Mouse (Mus musculus): ENCODE results near the gene Tacc2.

Gene Tacc2

GRCm38 (mm10) chr7:130773171-130773830, 196.1 kb downstream of the Tacc2 start:
- DNase-seq (ENCODE audit: low spot score in 2 of 2), result no peak

GRCm38 (mm10) chr7:130773914-130774630, 196.8 kb downstream of the Tacc2 start, which contains the start of gene Btbd16:
TSS of gene Btbd16 (plus strand) at chr7:130774069.
- DNase-seq (ENCODE audit: low spot score in 2 of 2), result no peak

- no peak for DNase-seq (ENCODE audit: low spot score in 2 of 2)
These were observed 203.7 kb downstream of the Tacc2 start for GRCm38 (mm10) chr7:130780866-130781419.

- DNase-seq (ENCODE audit: low spot score in 2 of 2), result no peak
These were observed 205.3 kb downstream of the Tacc2 start for GRCm38 (mm10) chr7:130782501-130783050.

GRCm38 (mm10) chr7:130785923-130786575, 208.8 kb downstream of the Tacc2 start:
- no peak for DNase-seq (ENCODE audit: low spot score in 2 of 2)

- no peak for DNase-seq (ENCODE audit: low spot score in 2 of 2)
These were observed 209.5 kb downstream of the Tacc2 start for GRCm38 (mm10) chr7:130786708-130787107.

GRCm38 (mm10) chr7:130787537-130787936, 210.3 kb downstream of the Tacc2 start:
- DNase-seq (ENCODE audit: low spot score in 2 of 2), result no peak

GRCm38 (mm10) chr7:130788950-130789349, 211.7 kb downstream of the Tacc2 start:
- no peak for DNase-seq (ENCODE audit: low spot score in 2 of 2)

GRCm38 (mm10) chr7:130789456-130789855, 212.2 kb downstream of the Tacc2 start:
- no peak for DNase-seq (ENCODE audit: low spot score in 2 of 2)

GRCm38 (mm10) chr7:130793671-130794070, 216.4 kb downstream of the Tacc2 start:
- DNase-seq (ENCODE audit: low spot score in 2 of 2), result no peak

- no peak for DNase-seq (ENCODE audit: low spot score in 2 of 2)
These were observed 219.5 kb downstream of the Tacc2 start for GRCm38 (mm10) chr7:130796786-130797185.

GRCm38 (mm10) chr7:130797524-130797923, 220.3 kb downstream of the Tacc2 start:
- no peak for DNase-seq (ENCODE audit: low spot score in 2 of 2)

- DNase-seq (ENCODE audit: low spot score in 2 of 2), result no peak
These were observed 222.2 kb downstream of the Tacc2 start for GRCm38 (mm10) chr7:130799418-130799817.

- DNase-seq (ENCODE audit: low spot score in 2 of 2), result no peak
These were observed 223.4 kb downstream of the Tacc2 start for GRCm38 (mm10) chr7:130800681-130801080.

GRCm38 (mm10) chr7:130801811-130802210, 224.6 kb downstream of the Tacc2 start:
- no peak for DNase-seq (ENCODE audit: low spot score in 2 of 2)

GRCm38 (mm10) chr7:130803251-130803825, 226.1 kb downstream of the Tacc2 start:
- no peak for DNase-seq (ENCODE audit: low spot score in 2 of 2)

GRCm38 (mm10) chr7:130804991-130805390, 227.8 kb downstream of the Tacc2 start:
- no peak for DNase-seq (ENCODE audit: low spot score in 2 of 2)

GRCm38 (mm10) chr7:130807749-130808148, 230.5 kb downstream of the Tacc2 start:
- peak; percentile 72 to 73 for DNase-seq (ENCODE audit: low spot score in 2 of 2)

- DNase-seq (ENCODE audit: low spot score in 2 of 2), result no peak
These were observed 231.5 kb downstream of the Tacc2 start for GRCm38 (mm10) chr7:130808694-130809093.

- DNase-seq (ENCODE audit: low spot score in 2 of 2), result no peak
These were observed 233.0 kb downstream of the Tacc2 start for GRCm38 (mm10) chr7:130810238-130810637.

GRCm38 (mm10) chr7:130812407-130812806, 235.2 kb downstream of the Tacc2 start:
- no peak for DNase-seq (ENCODE audit: low spot score in 2 of 2)

Data from right cerebral cortex, adult 2 months (tissue).